Mouse (Mus musculus) thymus, postnatal 25 days (tissue): ENCODE measurements around the gene Gm13697.
"Not testable (repeated sequence)": the region's sequence is repeated elsewhere in the genome, so short reads cannot be mapped to it uniquely, and the experiment has no call there.

Experiments
- DNase-seq: peaks from one replicate; pipeline ENCODE4 v3.0.0; 2022

Gene Gm13697

GRCm38 (mm10) chr2:83984443-83984842 lies at the start of gene Gm13697:
Gene Gm13697, plus strand, starts transcription at chr2:83984743.
- DNase-seq = not testable (repeated sequence)

- DNase-seq = peak; percentile 27
Measured at GRCm38 (mm10) chr2:83940931-83941361, 43.6 kb upstream of the Gm13697 start, which contains the start of gene Zswim2. Gene Zswim2, minus strand, starts transcription at chr2:83941228.

DNA sequence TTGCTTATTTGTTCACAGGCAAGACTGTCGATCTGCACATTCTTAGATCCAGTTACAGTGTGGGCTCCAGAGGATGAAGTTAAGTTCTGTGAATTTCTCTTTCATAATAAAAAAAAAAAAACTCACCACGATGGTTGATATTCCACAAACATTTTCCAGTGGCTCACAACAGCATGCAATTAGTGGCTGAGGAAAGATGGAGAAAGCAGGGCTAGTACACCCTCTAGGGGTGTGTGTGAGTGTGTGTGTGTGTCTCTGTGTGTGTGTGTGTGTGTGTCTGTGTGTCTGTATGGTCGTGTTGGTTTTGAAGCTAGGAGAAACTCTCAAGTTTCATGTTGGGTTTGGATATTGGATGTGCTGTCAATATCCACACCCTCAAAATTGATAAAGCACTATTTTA lies 43.2 kb upstream of the Gm13697 start:
- no peak for DNase-seq

GRCm38 (mm10) chr2:83941792-83942191 lies 42.8 kb upstream of the Gm13697 start:
- no peak for DNase-seq

GRCm38 (mm10) chr2:83955393-83955792 lies 29.1 kb upstream of the Gm13697 start, which contains the start of gene Gm13698:
Gene Gm13698, plus strand, starts transcription at chr2:83955693.
- DNase-seq = not testable (repeated sequence)

DNA sequence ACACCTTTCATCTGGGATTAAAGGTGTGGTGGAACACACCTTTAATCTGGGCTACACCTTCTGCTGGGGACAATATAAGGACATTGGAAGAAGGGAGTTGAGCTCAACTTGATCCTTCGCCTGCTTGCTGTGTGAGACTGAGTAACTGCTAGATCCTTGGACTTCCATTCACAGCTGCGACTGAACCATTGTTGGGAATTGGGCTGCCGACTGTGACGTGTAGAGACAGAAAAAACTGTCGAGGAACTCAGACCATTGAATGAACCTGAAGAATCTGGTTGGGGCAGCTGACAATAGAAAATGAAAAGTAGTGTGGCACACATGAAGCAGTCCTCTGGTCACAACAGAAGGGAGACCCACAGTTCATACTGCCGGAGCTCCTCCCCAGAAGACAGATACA lies 23.3 kb upstream of the Gm13697 start, which contains the start of gene Gm13693:
Gene Gm13693 (plus strand): TSS at position 301 of the 400 bp plus-strand sequence.
- not testable (repeated sequence) for DNase-seq

GRCm38 (mm10) chr2:83967013-83967412 lies 17.5 kb upstream of the Gm13697 start, which contains the start of gene Gm13695:
Gene Gm13695, plus strand, starts transcription at chr2:83967313.
- DNase-seq = not testable (repeated sequence)

GRCm38 (mm10) chr2:83972823-83973222 lies 11.7 kb upstream of the Gm13697 start, which contains the start of gene Gm13696:
Gene Gm13696, plus strand, starts transcription at chr2:83973123.
- not testable (repeated sequence) for DNase-seq

GRCm38 (mm10) chr2:83978633-83979032 lies 5.9 kb upstream of the Gm13697 start, which contains the start of gene Gm13694:
Gene Gm13694, plus strand, starts transcription at chr2:83978933.
- DNase-seq = not testable (repeated sequence)

DNA sequence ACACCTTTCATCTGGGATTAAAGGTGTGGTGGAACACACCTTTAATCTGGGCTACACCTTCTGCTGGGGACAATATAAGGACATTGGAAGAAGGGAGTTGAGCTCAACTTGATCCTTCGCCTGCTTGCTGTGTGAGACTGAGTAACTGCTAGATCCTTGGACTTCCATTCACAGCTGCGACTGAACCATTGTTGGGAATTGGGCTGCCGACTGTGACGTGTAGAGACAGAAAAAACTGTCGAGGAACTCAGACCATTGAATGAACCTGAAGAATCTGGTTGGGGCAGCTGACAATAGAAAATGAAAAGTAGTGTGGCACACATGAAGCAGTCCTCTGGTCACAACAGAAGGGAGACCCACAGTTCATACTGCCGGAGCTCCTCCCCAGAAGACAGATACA lies 5.7 kb downstream of the Gm13697 start, which contains the start of gene Gm13691:
Gene Gm13691 (plus strand): TSS at position 301 of the 400 bp plus-strand sequence.
- not testable (repeated sequence) for DNase-seq

- peak; percentile 66 for DNase-seq
Measured at GRCm38 (mm10) chr2:83993639-83994255, 9.2 kb downstream of the Gm13697 start.

GRCm38 (mm10) chr2:83994526-83994925 lies 10.0 kb downstream of the Gm13697 start:
- peak; percentile 57 for DNase-seq

DNA sequence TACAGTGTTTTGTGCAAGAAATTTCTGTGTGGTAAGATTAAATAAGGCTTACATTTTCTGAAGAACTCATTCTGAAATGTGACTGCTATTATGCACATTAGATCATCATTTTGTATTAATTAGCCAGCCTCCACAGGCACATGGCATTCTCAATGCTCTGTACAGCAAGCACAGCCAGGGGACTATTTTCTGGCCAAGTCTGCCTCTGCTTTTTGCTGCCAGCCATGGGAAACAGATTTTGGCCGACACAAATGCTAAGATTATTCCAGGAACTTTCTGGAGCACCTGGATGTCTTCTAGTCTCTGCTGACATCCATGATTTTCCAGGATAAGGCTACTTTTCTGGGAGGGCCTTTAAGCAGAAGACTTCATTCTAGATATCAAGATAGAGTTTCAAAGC lies 24.4 kb downstream of the Gm13697 start:
- DNase-seq = no peak

- no peak for DNase-seq
Measured at GRCm38 (mm10) chr2:84009818-84010217, 25.3 kb downstream of the Gm13697 start.

DNA sequence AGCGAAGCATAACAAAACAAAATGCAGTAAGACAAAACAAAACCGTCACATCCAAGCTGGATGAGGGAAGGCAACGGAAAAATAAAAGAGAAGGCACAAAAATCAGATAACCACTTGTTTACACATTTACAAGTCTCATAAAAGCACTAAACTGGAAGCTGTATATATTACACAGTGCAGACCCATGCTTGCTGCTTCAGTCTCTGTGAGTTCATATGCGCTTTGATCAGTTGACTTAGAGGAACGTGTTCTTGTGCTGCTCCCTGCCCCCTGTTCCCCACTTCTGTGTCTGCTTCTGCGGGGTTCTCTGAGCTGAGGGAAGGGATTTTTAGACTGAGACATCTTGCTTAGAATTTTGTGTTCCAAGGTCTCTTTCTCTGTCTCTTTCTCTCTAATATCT lies 30.0 kb downstream of the Gm13697 start:
- DNase-seq = no peak

- DNase-seq = peak; percentile 38
Measured at GRCm38 (mm10) chr2:84016291-84016690, 31.7 kb downstream of the Gm13697 start.

DNA sequence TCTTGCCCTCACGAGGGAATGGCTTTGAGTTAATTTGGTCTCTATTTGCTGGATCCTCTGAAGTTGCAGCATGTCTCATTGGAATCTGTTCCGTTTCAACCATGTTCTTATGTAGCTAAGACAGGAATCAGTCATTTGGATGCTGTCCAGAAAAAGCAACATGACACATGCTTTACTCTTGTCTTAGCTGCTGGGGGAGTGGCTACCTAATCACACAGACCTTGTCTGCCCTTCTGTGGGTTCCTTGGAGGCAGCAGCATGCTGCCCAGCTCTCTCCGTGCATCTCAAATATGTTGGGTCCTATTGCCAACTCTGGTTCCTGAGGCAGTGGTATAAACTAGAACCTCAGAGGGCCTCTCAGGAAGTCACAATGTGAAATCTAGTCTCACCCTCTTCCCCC lies 33.8 kb downstream of the Gm13697 start:
- DNase-seq = no peak

DNA sequence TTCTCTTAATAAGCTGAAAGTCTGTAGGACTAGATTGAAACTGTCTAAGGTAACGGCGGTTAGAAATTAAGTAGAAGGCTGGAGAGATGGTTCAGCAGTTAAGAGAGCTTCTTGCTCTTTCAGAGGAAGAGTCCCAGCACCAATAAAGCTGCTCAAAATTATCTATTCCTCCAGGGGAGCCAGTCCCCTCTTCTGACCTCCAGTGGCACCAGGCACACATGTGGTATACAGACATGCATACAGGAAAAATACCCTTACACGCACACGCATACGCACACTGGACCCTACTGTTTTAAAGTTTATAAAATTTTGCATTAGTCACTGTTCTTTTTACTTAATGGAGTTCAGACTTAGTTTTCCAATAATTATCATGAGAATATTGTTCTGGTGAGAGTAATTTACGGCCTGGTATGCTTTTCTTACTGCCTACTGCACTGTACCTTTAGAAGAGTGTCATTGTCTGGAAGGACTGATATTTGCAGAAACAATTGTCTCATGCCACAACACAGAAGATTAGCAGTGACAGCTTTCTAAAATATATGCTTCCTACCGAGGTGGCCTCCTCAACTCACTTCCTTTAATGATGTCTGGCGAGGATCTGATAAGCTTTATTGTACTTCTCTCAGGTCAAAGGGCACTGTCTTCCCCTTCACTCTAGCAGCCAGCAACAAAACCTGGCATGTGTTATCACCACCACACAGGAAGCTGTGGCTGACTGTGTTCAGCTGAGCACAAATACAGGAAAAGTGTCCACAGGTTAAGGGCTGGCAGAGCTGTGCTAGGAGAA lies 35.2 kb downstream of the Gm13697 start:
- DNase-seq = peak; percentile 37

DNA sequence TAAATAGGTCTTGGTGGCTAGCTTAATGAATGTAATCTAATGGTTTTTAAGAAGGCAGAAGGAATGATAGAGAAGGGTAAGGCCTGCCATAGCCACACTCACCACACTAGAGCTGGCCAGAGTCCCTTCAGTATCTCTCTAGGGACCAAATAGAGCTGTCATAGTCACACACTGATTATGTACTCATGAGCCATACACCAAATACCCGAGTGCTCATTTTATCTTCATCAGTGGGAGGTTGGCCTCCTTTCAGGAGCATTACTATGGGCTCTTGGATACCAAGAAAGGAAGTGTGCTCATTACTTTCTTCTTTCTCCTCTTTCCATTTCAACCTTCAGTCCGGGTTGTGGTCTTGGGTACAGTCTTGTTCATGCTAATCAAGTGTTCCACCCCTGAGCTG lies 37.4 kb downstream of the Gm13697 start:
- no peak for DNase-seq

GRCm38 (mm10) chr2:84022905-84023304 lies 38.4 kb downstream of the Gm13697 start:
- peak; percentile 40 for DNase-seq

DNA sequence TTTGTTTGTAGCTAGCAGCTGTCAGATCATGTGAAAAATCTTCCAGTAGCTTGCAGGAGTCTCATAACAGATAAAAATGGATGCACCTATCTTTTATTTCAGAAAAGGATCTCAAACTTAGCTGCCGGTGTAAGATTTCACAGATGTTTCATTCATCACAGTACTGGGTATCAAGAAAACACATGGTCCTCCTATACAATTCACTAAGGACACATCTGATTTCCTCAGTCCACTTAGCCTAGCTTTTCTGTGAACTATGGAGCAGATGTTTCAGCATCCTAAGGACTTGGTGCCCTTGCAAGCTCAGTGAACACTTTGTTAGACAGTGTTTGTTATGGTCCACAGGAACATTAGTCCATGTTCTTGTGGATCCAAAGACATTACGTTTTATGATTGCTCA lies 38.8 kb downstream of the Gm13697 start:
- no peak for DNase-seq

- no peak for DNase-seq
Measured at GRCm38 (mm10) chr2:84025217-84025616, 40.7 kb downstream of the Gm13697 start.

DNA sequence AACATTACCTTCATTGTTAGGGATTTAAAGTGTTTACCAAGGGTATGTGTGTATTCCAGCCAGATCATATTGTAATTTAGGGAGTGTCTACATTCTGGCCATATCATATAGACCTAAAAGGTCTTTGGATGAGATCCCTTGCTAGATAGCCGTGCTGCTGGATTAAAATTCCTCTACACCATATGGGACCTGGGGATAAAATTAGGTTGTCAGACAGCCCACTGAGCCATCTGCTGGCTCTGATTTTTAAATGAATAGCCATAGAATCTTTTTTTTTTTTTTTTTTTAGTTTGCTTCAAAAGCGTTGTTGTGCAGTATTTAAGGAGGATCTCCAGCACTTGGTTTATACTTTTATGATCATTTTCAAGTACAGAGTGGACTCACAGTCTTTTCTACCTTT lies 48.0 kb downstream of the Gm13697 start:
- DNase-seq = no peak

- no peak for DNase-seq
Measured at GRCm38 (mm10) chr2:84035997-84036396, 51.5 kb downstream of the Gm13697 start.
